Mouse (Mus musculus) neural tube, embryonic 14.5 days (tissue): ENCODE measurements around the gene Zbed4. TPM values are rescaled to one million over a fixed set of nuclear protein-coding genes. Genes with fewer than 3 reads are reported as not detected.

Experiments
- polyA plus RNA-seq: library from polyadenylated mRNA; unstranded; fragments of >200 nt; fragmentation: Nextera tagmentation; extraction: Ambion mirVana; gene quantifications from 2 replicates; pipeline ENCODE4 v1.2.1, GENCODE M21; 2014

The Zbed4 gene
- polyA plus RNA-seq, 1 experiment from 2014 or later, result 17.8 TPM

Other genes starting within 250 kb of the Zbed4 start
- gene Zdhhc25, start 151.4 kb upstream of the Zbed4 start, polyA plus RNA-seq, result not detected in 2 replicates
- 20.2 and 22.2 TPM in 2 replicates for gene Brd1, start 17.4 kb upstream of the Zbed4 start, polyA plus RNA-seq
- 8.1 and 8.2 TPM in 2 replicates for gene Alg12, start 67.7 kb downstream of the Zbed4 start, polyA plus RNA-seq
- 53.1 and 58.6 TPM in 2 replicates for gene Creld2, start 68.0 kb downstream of the Zbed4 start, polyA plus RNA-seq
- gene Pim3, start 110.5 kb downstream of the Zbed4 start, polyA plus RNA-seq, result 45.7 and 54.9 TPM in 2 replicates
- 0.11 and 0.13 TPM in 2 replicates for gene Ttll8, start 202.8 kb downstream of the Zbed4 start, polyA plus RNA-seq
- 13.5 and 17.5 TPM in 2 replicates for gene Mlc1, start 227.3 kb downstream of the Zbed4 start, polyA plus RNA-seq
- gene Mov10l1, start 231.2 kb downstream of the Zbed4 start, polyA plus RNA-seq, result not detected in 2 replicates